Mouse (Mus musculus): ENCODE measurements around the gene Fam205a4. TPM values are rescaled to one million over a fixed set of nuclear protein-coding genes. Genes with fewer than 3 reads are reported as not detected.
"Not testable (repeated sequence)": the region's sequence is repeated elsewhere in the genome, so short reads cannot be mapped to it uniquely, and the experiment has no call there.

The Fam205a4 gene
- 0.18 and 0.30 TPM in 2 replicates for polyA plus RNA-seq (2015; fragmentation: Nextera tagmentation; extraction: Ambion mirVana)

DNA sequence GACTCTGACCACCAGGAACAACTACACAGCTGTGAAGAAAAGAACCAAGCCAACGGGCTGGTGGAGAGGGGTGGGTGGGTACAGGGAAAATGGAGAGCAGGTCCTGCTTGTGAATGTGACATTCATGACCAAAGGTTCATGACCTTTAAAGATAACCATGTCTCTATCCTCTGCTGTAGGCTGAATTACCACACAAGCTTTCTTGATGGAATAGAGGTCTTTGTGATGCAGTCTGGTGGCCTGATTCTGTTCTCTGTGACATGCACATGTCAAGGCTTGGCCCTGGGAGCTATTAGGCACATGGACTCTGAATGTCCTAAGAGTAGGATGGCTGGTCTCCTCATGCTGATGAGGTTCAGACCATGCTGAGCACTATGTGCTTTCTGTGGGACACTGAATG is at the start of gene Fam205a4:
Gene Fam205a4 (plus strand): TSS at position 301 of the 400 bp plus-strand sequence.
- no CpG with 5 or more reads among the region's 1 CpGs for WGBS
- ATAC-seq (ENCODE audit: insufficient read depth, low FRiP score, low read depth); H3K9ac ChIP-seq; H3K9me3 ChIP-seq; H3K27ac ChIP-seq; H3K27me3 ChIP-seq (replicated peaks); H3K4me1 ChIP-seq; H3K4me3 ChIP-seq (replicated peaks); H3K4me2 ChIP-seq; H3K36me3 ChIP-seq: not testable (repeated sequence)

DNA sequence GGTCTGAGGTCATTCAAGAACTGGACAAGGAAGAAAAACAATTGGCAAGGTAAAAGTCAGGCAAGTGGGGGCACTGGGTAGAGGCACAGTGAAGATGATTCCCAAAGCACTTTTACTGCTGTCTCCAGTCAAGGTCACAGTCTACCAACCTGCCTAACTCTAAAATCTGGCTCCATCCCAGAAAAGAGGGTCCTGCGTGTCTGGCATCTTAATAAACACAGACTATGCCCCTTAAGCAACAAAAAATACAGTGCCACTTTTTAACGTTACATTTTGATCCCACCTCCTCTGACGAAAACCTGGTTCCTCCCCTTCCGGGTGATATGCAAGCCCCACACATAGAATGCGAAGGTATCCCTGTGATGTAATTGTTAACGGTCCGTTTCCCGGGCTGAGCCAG is 24.6 kb upstream of the Fam205a4 start, which contains the start of gene Gm20878:
Gene Gm20878 (plus strand): TSS at position 301 of the 400 bp plus-strand sequence.
- not testable (repeated sequence) for H3K36me3 ChIP-seq; H3K4me1 ChIP-seq; H3K9ac ChIP-seq; H3K4me3 ChIP-seq (replicated peaks); H3K27me3 ChIP-seq (replicated peaks); ATAC-seq (ENCODE audit: insufficient read depth, low FRiP score, low read depth); H3K27ac ChIP-seq; H3K4me2 ChIP-seq; H3K9me3 ChIP-seq
- WGBS: no CpG with 5 or more reads among the region's 8 CpGs

Other genes starting within 250 kb of the Fam205a4 start
- 124 and 130 TPM in 2 replicates for gene Dctn3, start 242.9 kb upstream of the Fam205a4 start, polyA plus RNA-seq (2015; fragmentation: Nextera tagmentation; extraction: Ambion mirVana)
- not detected in 2 replicates for gene Arid3c, start 234.9 kb upstream of the Fam205a4 start, polyA plus RNA-seq (2015; fragmentation: Nextera tagmentation; extraction: Ambion mirVana)
- 39.6 and 47.9 TPM in 2 replicates for gene Galt, start 210.8 kb upstream of the Fam205a4 start, polyA plus RNA-seq (2015; fragmentation: Nextera tagmentation; extraction: Ambion mirVana)
- 81.6 and 82.2 TPM in 2 replicates for gene Sigmar1, start 209.9 kb upstream of the Fam205a4 start, polyA plus RNA-seq (2015; fragmentation: Nextera tagmentation; extraction: Ambion mirVana)
- gene Ccl27a, start 191.8 kb upstream of the Fam205a4 start, polyA plus RNA-seq (2015; fragmentation: Nextera tagmentation; extraction: Ambion mirVana): 31.5 and 33.7 TPM in 2 replicates
- gene Gm21541, start 62.4 kb upstream of the Fam205a4 start, polyA plus RNA-seq (2015; fragmentation: Nextera tagmentation; extraction: Ambion mirVana): 21.4 and 22.9 TPM in 2 replicates
- 2.1 and 2.7 TPM in 2 replicates for gene Gm20878, start 24.5 kb upstream of the Fam205a4 start, polyA plus RNA-seq (2015; fragmentation: Nextera tagmentation; extraction: Ambion mirVana)
- 0.19 TPM in 1 of 2 replicates, not detected in the other for gene Gm21093, start 68.7 kb downstream of the Fam205a4 start, polyA plus RNA-seq (2015; fragmentation: Nextera tagmentation; extraction: Ambion mirVana)
- gene Gm3893, start 125.1 kb downstream of the Fam205a4 start, polyA plus RNA-seq (2015; fragmentation: Nextera tagmentation; extraction: Ambion mirVana): not detected in 2 replicates
- gene Gm13304, start 148.8 kb downstream of the Fam205a4 start, polyA plus RNA-seq (2015; fragmentation: Nextera tagmentation; extraction: Ambion mirVana): not detected in 2 replicates
- gene Gm13306, start 187.4 kb downstream of the Fam205a4 start, polyA plus RNA-seq (2015; fragmentation: Nextera tagmentation; extraction: Ambion mirVana): 0.46 TPM in 1 of 2 replicates, not detected in the other
- gene Gm13305, start 202.5 kb downstream of the Fam205a4 start, polyA plus RNA-seq (2015; fragmentation: Nextera tagmentation; extraction: Ambion mirVana): 0.60 and 0.99 TPM in 2 replicates